Mouse (Mus musculus): Measurements from ENCODE around the gene Tmprss4. TPM values are rescaled to one million over a fixed set of nuclear protein-coding genes. Genes with fewer than 3 reads are reported as not detected.

Gene Tmprss4
- polyA plus RNA-seq, 1 experiment from 2014 or later = not detected

DNA sequence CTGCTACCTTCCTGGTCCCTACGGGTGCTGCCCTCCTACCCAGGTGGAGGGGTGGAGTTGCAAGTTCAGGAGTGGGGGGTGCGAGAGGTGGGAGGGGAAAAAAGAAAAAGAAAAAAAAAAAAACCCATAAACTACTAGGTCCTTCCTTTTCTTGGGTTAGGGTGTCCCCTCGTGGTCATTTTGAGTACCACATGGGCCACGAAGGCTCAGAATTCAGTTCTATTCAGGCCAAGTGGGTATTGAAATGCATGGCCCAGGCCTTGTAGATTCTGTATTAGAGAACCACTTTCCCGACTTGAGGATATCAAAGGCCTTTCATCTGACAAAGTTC is 57.7 kb downstream of the Tmprss4 start:
- H3K27me3 ChIP-seq (replicated peaks; ENCODE audit: control insufficient read depth, insufficient read depth, low read length) = peaks cover 58% of the 10 kb centered on the region
- H3K4me2 ChIP-seq (ENCODE audit: low read length) = peak overlapping the region; percentile 60
- no peak overlapping the region for H3K27ac ChIP-seq (ENCODE audit: low read length)
- H3K4me1 ChIP-seq (replicated peaks; ENCODE audit: control insufficient read depth, insufficient read depth, low read length) = peaks cover 5% of the 10 kb centered on the region
- ATAC-seq = no peak
- H3K4me3 ChIP-seq (replicated peaks; ENCODE audit: low read length) = peak overlapping the region; percentile 37
- H3K9me3 ChIP-seq (ENCODE audit: control insufficient read depth, low read length) = no peaks in the 10 kb centered on the region
- 3% methylated on average over 5 of the region's 5 CpGs for WGBS
- H3K9ac ChIP-seq (replicated peaks; ENCODE audit: low read depth, low read length) = peak overlapping the region; percentile 31
- no peaks in the 10 kb centered on the region for H3K36me3 ChIP-seq (ENCODE audit: control insufficient read depth, insufficient read depth)

DNA sequence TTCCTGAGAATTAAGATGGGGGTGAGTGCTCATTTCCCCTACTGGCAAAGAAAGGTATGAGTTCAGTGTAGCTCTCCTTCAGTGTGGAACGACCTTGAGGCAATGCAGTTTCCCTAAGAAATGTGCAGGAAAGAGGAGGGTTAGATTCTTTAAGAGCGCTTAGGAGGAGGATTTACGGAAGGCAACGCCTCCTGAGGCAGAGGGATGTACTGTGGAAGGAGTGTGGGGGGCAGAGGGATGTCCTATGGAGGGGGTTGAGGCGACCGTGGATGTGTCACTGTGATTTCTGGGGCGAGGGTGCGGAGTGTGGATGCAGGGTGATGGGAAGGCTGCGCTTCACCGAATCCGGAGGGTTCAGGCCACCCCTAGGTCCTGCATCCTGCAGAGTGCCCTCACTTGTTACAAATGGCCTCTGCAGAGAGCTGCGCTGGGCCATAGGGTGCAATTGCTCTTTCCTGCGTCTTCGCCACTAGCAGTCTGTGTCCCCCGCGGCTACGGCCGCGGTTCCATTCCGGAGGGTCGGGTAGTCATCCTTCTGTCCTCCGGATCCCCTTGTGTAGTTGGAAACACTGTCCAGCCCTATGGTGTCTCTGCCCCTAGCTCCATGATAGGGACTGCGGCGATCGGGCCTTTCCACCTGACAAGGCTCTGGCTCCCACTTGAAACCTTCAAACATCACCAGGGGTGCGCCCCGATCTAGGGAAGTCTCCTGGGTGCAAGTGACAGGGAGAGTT is 58.2 kb downstream of the Tmprss4 start:
- peaks cover 5% of the 10 kb centered on the region for H3K4me1 ChIP-seq (replicated peaks; ENCODE audit: control insufficient read depth, insufficient read depth, low read length)
- H3K9me3 ChIP-seq (ENCODE audit: control insufficient read depth, low read length) = no peaks in the 10 kb centered on the region
- peak overlapping the region; percentile 37 for H3K4me3 ChIP-seq (replicated peaks; ENCODE audit: low read length)
- ATAC-seq = peak; percentile 33; the same call in 1 of the 2 replicates
- H3K4me2 ChIP-seq (ENCODE audit: low read length) = peak overlapping the region; percentile 60
- peaks cover 59% of the 10 kb centered on the region for H3K27me3 ChIP-seq (replicated peaks; ENCODE audit: control insufficient read depth, insufficient read depth, low read length)
- H3K36me3 ChIP-seq (ENCODE audit: control insufficient read depth, insufficient read depth) = no peaks in the 10 kb centered on the region
- H3K9ac ChIP-seq (replicated peaks; ENCODE audit: low read depth, low read length) = peak overlapping the region; percentile 31
- H3K27ac ChIP-seq (ENCODE audit: low read length) = no peak overlapping the region
- WGBS = 3% methylated on average over 27 of the region's 27 CpGs

DNA sequence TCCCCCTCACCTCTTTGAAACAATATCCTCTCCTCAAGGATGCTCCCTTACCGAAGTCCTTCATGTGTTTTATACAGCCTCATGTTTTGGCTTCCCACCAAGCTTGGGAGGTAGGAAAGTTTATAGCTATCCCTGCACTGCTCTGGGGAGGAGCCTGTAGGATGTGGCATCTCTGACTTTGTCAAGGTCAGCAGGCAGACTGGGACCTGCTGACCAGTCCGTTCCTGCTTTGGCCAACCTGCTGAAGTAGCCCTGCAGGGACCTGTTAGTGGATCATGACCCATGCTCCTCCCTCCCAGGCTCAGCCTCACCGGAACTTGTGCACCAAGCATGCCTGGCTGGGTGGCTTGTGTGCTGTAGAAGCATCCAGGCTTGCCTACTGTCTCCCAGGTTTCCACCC is 61.2 kb downstream of the Tmprss4 start:
- Histone ChIP-seq H3K9ac (replicated peaks; ENCODE audit: low read depth, low read length) (no peak overlapping the region), H3K27ac (ENCODE audit: low read length) (no peak overlapping the region), H3K36me3 (ENCODE audit: control insufficient read depth, insufficient read depth) (no peaks in the 10 kb centered on the region), H3K4me2 (ENCODE audit: low read length) (no peak overlapping the region), H3K9me3 (ENCODE audit: control insufficient read depth, low read length) (no peaks in the 10 kb centered on the region), H3K4me3 (replicated peaks; ENCODE audit: low read length) (no peak overlapping the region), H3K4me1 (replicated peaks; ENCODE audit: control insufficient read depth, insufficient read depth, low read length) (peaks cover 20% of the 10 kb centered on the region), H3K27me3 (replicated peaks; ENCODE audit: control insufficient read depth, insufficient read depth, low read length) (peaks cover 82% of the 10 kb centered on the region)
- ATAC-seq = no peak
- WGBS = 63% methylated on average over 3 of the region's 3 CpGs

DNA sequence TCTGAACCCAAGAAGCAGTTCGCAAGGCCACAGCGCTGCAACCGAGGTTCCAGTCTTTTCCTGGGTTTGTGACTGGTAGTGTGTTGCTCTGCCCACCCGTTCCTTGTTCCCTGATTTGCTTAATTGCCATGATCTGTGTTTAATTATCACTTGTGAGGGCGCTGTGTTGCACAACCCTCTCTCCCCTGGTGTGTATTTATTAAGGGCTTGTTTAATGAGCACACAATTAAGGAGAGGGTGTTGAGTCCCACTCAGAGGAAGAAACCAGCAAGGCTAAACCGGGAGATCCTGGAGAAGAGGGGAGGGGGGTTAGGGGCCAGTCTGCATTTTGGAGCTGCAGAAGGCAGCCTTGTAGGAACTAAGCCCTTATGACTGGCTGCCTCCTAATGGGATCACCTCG is 62.9 kb downstream of the Tmprss4 start:
- Histone ChIP-seq H3K4me1 (replicated peaks; ENCODE audit: control insufficient read depth, insufficient read depth, low read length) (peaks cover 18% of the 10 kb centered on the region), H3K27me3 (replicated peaks; ENCODE audit: control insufficient read depth, insufficient read depth, low read length) (peaks cover 86% of the 10 kb centered on the region), H3K4me3 (replicated peaks; ENCODE audit: low read length) (no peak overlapping the region), H3K36me3 (ENCODE audit: control insufficient read depth, insufficient read depth) (no peaks in the 10 kb centered on the region), H3K27ac (ENCODE audit: low read length) (no peak overlapping the region), H3K9me3 (ENCODE audit: control insufficient read depth, low read length) (no peaks in the 10 kb centered on the region), H3K9ac (replicated peaks; ENCODE audit: low read depth, low read length) (no peak overlapping the region), H3K4me2 (ENCODE audit: low read length) (no peak overlapping the region)
- no peak for ATAC-seq
- WGBS = 10% methylated on average over 7 of the region's 7 CpGs

DNA sequence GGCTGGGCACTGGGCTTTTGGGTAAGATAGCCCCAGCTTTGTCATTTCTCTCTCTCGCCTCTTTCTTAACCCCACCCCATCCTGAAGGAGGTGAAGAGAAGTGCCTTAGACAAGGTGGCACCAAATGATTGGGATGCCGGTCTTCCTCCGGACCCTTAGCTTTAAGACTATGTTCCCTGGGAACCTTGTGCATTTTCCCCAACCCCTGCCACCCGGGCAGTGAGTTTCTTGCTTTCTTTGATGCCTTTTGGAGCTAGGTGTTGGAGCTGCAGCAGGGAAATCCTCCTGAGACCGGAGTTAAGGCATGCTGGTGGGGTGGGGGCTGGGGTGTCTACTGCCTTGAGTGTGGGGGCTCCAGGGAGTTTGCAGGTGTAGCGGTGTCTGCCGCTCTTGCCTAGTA is 64.8 kb downstream of the Tmprss4 start:
- no peak overlapping the region for H3K27ac ChIP-seq (ENCODE audit: low read length)
- no peaks in the 10 kb centered on the region for H3K36me3 ChIP-seq (ENCODE audit: control insufficient read depth, insufficient read depth)
- peak overlapping the region; percentile 60 for H3K4me3 ChIP-seq (replicated peaks; ENCODE audit: low read length)
- H3K4me1 ChIP-seq (replicated peaks; ENCODE audit: control insufficient read depth, insufficient read depth, low read length) = peaks cover 15% of the 10 kb centered on the region
- H3K9ac ChIP-seq (replicated peaks; ENCODE audit: low read depth, low read length) = peak overlapping the region; percentile 52
- WGBS = 3% methylated on average over 7 of the region's 7 CpGs
- ATAC-seq = no peak
- H3K4me2 ChIP-seq (ENCODE audit: low read length) = peak overlapping the region; percentile 95
- H3K9me3 ChIP-seq (ENCODE audit: control insufficient read depth, low read length) = no peaks in the 10 kb centered on the region
- H3K27me3 ChIP-seq (replicated peaks; ENCODE audit: control insufficient read depth, insufficient read depth, low read length) = peaks cover 87% of the 10 kb centered on the region

DNA sequence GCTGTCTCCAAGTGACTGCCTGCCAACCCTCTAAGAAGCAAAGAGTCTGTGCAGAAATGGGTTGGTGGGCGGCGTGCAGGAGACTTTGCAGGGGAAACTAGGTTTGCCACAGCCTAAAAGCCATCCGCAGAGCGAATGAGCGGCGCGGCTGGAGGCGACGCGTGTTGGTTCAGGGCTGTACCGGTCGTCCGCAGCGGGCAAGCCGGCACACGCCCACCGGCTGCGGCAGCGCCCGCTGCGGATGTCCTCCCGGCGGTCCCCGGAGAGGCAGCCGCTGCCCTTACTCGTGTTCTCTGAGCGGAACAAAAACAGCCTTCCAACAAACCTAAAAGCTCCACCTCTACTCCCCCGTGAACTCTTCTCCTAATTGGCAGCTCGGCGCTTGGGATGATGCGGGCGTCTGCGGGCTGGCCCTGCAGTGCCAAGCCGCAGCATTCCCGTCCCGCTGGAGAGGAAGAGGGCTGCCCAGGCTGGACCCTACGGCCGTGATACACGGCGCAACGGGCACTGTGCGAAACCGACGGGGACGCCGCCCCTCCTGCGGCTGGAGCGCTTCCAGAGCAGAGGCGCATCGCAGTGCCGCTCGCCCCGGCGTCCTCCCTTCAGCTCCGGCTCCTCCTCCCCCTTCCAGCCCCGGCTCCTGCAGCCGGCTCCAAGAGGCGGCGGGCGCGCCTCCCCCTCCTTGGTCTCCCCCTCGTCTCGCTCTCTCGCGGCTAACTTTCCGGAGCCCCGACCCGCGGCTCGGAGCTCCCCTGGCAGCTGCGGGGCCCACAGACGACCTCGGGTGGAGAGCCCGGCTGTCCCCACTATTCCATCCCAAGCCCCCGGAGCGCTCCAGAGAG is 65.5 kb downstream of the Tmprss4 start, which contains the start of gene Scn4b:
Gene Scn4b, plus strand, starts transcription at position 205 of the 842 bp plus-strand sequence.
- Histone ChIP-seq H3K9me3 (ENCODE audit: control insufficient read depth, low read length) (no peaks in the 10 kb centered on the region), H3K4me1 (replicated peaks; ENCODE audit: control insufficient read depth, insufficient read depth, low read length) (peaks cover 15% of the 10 kb centered on the region), H3K27ac (ENCODE audit: low read length) (no peak within 1 kb of the TSS), H3K4me2 (ENCODE audit: low read length) (peak within 1 kb of the TSS; percentile 95), H3K27me3 (replicated peaks; ENCODE audit: control insufficient read depth, insufficient read depth, low read length) (peaks cover 81% of the 10 kb centered on the region), H3K4me3 (replicated peaks; ENCODE audit: low read length) (peak within 1 kb of the TSS; percentile 60), H3K36me3 (ENCODE audit: control insufficient read depth, insufficient read depth) (no peaks in the 10 kb centered on the region), H3K9ac (replicated peaks; ENCODE audit: low read depth, low read length) (peak within 1 kb of the TSS; percentile 52)
- under 1% methylated on average over 73 of the region's 76 CpGs for WGBS
- ATAC-seq = peak; percentile 76

DNA sequence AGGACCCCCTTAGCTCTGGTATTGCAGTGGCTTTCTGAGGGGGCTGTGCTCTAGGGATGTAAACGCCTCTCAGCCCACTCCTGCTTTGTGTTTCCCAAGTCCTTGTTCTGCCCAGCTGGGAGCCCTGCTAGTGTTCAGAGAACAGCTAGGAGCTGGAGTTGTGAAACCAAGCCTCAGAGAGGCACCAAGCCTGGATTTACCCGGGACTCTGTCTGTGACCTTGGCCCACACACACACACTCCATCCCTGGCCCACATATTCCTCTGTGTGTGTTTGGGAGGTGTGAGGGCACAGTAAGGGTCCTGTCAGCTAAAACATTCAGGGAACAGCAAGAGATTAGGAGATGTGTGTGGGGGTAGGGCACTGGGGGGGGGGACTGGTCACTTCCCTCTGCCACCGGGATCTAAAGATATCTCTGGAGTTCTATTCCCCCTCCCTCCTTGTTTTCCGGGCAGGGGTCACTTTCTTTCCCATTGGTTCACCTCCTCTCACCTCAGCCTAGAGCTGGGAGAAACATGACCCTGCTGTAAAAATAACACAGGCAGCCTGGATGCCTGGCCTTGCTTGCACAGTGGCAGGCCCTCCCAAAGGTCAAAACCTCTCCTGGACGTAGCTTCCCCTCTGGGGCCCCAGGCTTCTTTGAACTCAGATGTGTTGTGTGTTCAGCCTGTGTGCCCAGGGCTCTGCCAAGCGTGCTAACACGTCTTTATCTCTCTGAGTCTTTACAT is 67.3 kb downstream of the Tmprss4 start:
- H3K36me3 ChIP-seq (ENCODE audit: control insufficient read depth, insufficient read depth) = no peaks in the 10 kb centered on the region
- no peak overlapping the region for H3K4me3 ChIP-seq (replicated peaks; ENCODE audit: low read length)
- 15% methylated on average over 7 of the region's 7 CpGs for WGBS
- H3K9ac ChIP-seq (replicated peaks; ENCODE audit: low read depth, low read length) = no peak overlapping the region
- no peak overlapping the region for H3K4me2 ChIP-seq (ENCODE audit: low read length)
- no peak for ATAC-seq
- no peak overlapping the region for H3K27ac ChIP-seq (ENCODE audit: low read length)
- no peaks in the 10 kb centered on the region for H3K9me3 ChIP-seq (ENCODE audit: control insufficient read depth, low read length)
- H3K4me1 ChIP-seq (replicated peaks; ENCODE audit: control insufficient read depth, insufficient read depth, low read length) = peaks cover 15% of the 10 kb centered on the region
- H3K27me3 ChIP-seq (replicated peaks; ENCODE audit: control insufficient read depth, insufficient read depth, low read length) = peaks cover 67% of the 10 kb centered on the region

DNA sequence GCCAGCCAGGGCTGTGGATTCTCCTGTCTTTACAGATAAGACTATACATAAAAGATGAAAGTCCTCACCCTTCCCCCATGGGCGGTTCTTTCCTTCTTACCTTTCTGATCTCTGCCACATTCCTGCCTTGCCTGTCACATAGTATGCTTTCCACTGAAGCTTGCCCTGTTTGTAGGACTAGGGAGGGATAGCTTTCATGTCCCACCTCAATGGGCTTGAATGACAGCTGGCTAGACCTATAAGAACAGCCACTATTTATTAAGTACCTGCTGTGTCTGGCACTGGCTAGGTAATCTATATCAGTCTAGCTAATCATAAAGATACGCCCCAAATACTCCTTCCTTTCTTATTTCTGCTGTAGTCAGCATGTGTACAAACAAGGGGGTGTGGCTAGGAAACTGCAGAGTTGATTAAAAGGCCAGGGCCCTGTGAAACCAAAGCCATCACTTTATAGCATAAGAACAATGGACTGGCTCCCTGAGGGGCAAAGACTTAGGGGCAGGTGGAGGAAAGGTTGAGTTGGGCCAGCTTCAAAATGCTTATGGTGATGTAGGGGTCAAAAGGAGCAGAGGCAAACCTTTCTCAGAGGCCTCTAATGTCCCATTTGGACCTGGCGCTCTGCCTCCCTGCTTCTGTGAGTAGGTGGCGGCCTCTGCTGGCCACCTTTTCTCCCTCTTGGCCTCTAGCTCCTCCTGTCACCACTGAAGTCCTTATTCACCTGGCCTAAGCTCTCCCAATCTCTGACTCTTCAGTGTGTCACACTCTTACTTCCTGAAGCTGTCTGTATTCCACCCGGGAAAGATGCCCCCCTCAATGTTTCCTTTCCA is 70.2 kb downstream of the Tmprss4 start:
- H3K9me3 ChIP-seq (ENCODE audit: control insufficient read depth, low read length) = no peaks in the 10 kb centered on the region
- H3K4me1 ChIP-seq (replicated peaks; ENCODE audit: control insufficient read depth, insufficient read depth, low read length) = peaks cover 9% of the 10 kb centered on the region
- no peak overlapping the region for H3K27ac ChIP-seq (ENCODE audit: low read length)
- H3K36me3 ChIP-seq (ENCODE audit: control insufficient read depth, insufficient read depth) = no peaks in the 10 kb centered on the region
- WGBS = 25% methylated on average over 5 of the region's 5 CpGs
- no peak overlapping the region for H3K4me3 ChIP-seq (replicated peaks; ENCODE audit: low read length)
- peaks cover 44% of the 10 kb centered on the region for H3K27me3 ChIP-seq (replicated peaks; ENCODE audit: control insufficient read depth, insufficient read depth, low read length)
- no peak overlapping the region for H3K4me2 ChIP-seq (ENCODE audit: low read length)
- ATAC-seq = no peak
- H3K9ac ChIP-seq (replicated peaks; ENCODE audit: low read depth, low read length) = no peak overlapping the region

Measured in forebrain, embryonic 16.5 days (tissue).